Mouse (Mus musculus) regulatory T cell (primary cell): ENCODE measurements around the gene Irf6.

Experiments used
- in situ Hi-C: fragments of 300-600 bp; cut with MboI, MseI; formaldehyde crosslinking; loops from one replicate; pipeline ENCODE4 v1.15.1; 2025; ENCODE audit warnings: high pct_unique_total_duplicates

The Irf6 gene

GRCm38 (mm10) chr1:193198312-193198711, 45.4 kb downstream of the Irf6 start:
- in situ Hi-C loops, result loop anchor here (5.0 kb wide), 1 partner anchor 61 kb away; no protein-coding TSS in a partner anchor

GRCm38 (mm10) chr1:193200640-193201382, 47.9 kb downstream of the Irf6 start:
- in situ Hi-C loops, result no loop called here

- in situ Hi-C loops, result no loop called here
Observed at GRCm38 (mm10) chr1:193201383-193201778, 48.5 kb downstream of the Irf6 start, which contains the start of gene Traf3ip3. Traf3ip3 (minus strand) TSS chr1:193201703.

- in situ Hi-C loops, result no loop called here
Observed at GRCm38 (mm10) chr1:193203821-193204220, 50.9 kb downstream of the Irf6 start.

GRCm38 (mm10) chr1:193205431-193205830, 52.5 kb downstream of the Irf6 start:
- in situ Hi-C loops, result loop anchor here (5.0 kb wide), 2 partner anchors 112 to 172 kb away; no protein-coding TSS in a partner anchor

GRCm38 (mm10) chr1:193207503-193207902, 54.6 kb downstream of the Irf6 start, which contains the start of gene Lamb3:
Lamb3 (plus strand) TSS chr1:193207699.
- in situ Hi-C loops, result loop anchor here (5.0 kb wide), 2 partner anchors 110 to 170 kb away; no protein-coding TSS in a partner anchor

- in situ Hi-C loops, result loop anchor here (5.0 kb wide), 2 partner anchors 109 to 169 kb away; no protein-coding TSS in a partner anchor
Observed at GRCm38 (mm10) chr1:193208178-193208577, 55.3 kb downstream of the Irf6 start.

- in situ Hi-C loops, result no loop called here
Observed at GRCm38 (mm10) chr1:193211371-193211770, 58.5 kb downstream of the Irf6 start.

- in situ Hi-C loops, result no loop called here
Observed at GRCm38 (mm10) chr1:193214053-193214452, 61.1 kb downstream of the Irf6 start.

GRCm38 (mm10) chr1:193216000-193216399, 63.1 kb downstream of the Irf6 start:
- in situ Hi-C loops, result no loop called here

GRCm38 (mm10) chr1:193220408-193220807, 67.5 kb downstream of the Irf6 start:
- in situ Hi-C loops, result loop anchor here (10.0 kb wide), 1 partner anchor 474 kb away; no protein-coding TSS in a partner anchor
